Comparison of ENCODE assay signal across 25 mouse cellular contexts in genomic region chr4:55689479-55689878, GRCm38 (mm10).
A peak's percentile ranks its signal among the peaks of the same experiment; 100 is the strongest.
DNase-seq lines count a peak whose midpoint lies in the region; TF ChIP-seq lines count a peak whose summit lies in the region.
"Had no signal": no experiment of that assay in that cellular context is flagged by ENCODE, and none has a peak within 500 bp of the region (broad histone marks: within the 10 kb centered on the region; RNA-seq: fewer than 3 reads in every experiment).

No protein-coding gene starts in this region.

- no peak overlapping the region for H3K4me3 ChIP-seq in kidney, adult 2 months (ENCODE audit: insufficient read depth, low read depth, low read length)
- H3K4me3 ChIP-seq in brown adipose tissue, adult 24 weeks (ENCODE audit: insufficient read depth, low read depth, low read length) = no peak overlapping the region
- H3K4me3 ChIP-seq: hindbrain, embryonic 12.5 days; kidney, embryonic 15.5 days had no signal

- no peak for TF ChIP-seq POLR2A in kidney, adult 2 months (IDR thresholded peaks at IDR 0.05; ENCODE audit: low read depth, low read length)

- DNase-seq in adrenal gland, postnatal 10 days = peak; percentile 5
- DNase-seq in adrenal gland, postnatal 36 days = no peak
- peak; percentile 96 for DNase-seq in heart, adult 11 months
- no peak for DNase-seq in heart, postnatal 25 days (ENCODE audit: low spot score)
- DNase-seq in kidney, adult 2 months = peak; percentile 13
- DNase-seq in kidney, postnatal 10 days = no peak
- no peak for DNase-seq in embryo, embryonic 11 days
- DNase-seq: adrenal gland, adult 2 months; cerebellum, adult 11 months; cerebellum, postnatal 14 days; layer of hippocampus, postnatal 36 days; left cerebral cortex, postnatal 4 days; liver; lung, adult 2 months; lung, postnatal 14 days; midbrain, embryonic 14.5 days; right cerebral cortex, postnatal 25 days; spleen, adult 18-20 months; thymus, adult 18-20 months; thymus, postnatal 25 days had no signal

- intact Hi-C loops in heart, postnatal 25 days (cut with DNase I) = no loop called here

- no peaks in the 10 kb centered on the region for H3K4me1 ChIP-seq in kidney, adult 2 months (ENCODE audit: control insufficient read depth, insufficient read depth, low read length)
- peaks cover 5% of the 10 kb centered on the region; the same call in 1 of the 2 replicates for H3K4me1 ChIP-seq in brown adipose tissue, adult 24 weeks (ENCODE audit: control insufficient read depth, insufficient read depth, insufficient read length, low read length)
- H3K4me1 ChIP-seq: hindbrain, embryonic 12.5 days; kidney, embryonic 15.5 days had no signal

- H3K27me3 ChIP-seq in kidney, adult 2 months (replicated peaks; ENCODE audit: control insufficient read depth, insufficient read depth, low read length) = no peaks in the 10 kb centered on the region
- H3K27me3 ChIP-seq: CH12.LX; hindbrain, embryonic 12.5 days; kidney, embryonic 15.5 days had no signal

- H3K27ac ChIP-seq in kidney, adult 2 months (ENCODE audit: insufficient read depth, low read depth, low read length) = no peak overlapping the region
- H3K27ac ChIP-seq in brown adipose tissue, adult 24 weeks (replicated peaks; ENCODE audit: low read depth, low read length) = peak overlapping the region; percentile 93
- H3K27ac ChIP-seq: hindbrain, embryonic 12.5 days; kidney, embryonic 15.5 days; liver, embryonic 14.5 days had no signal

- no peak for TF ChIP-seq CTCF in kidney, adult 2 months (conservative IDR thresholded peaks at IDR 0.05; ENCODE audit: insufficient read depth, insufficient read length, low read depth, low read length)

- no peaks in the 10 kb centered on the region for H3K36me3 ChIP-seq in kidney, adult 2 months (ENCODE audit: control insufficient read depth, insufficient read depth, low read length)
- H3K36me3 ChIP-seq: hindbrain, embryonic 12.5 days; kidney, embryonic 15.5 days had no signal

- 70% methylated on average over 1 of the region's 1 CpGs for WGBS in kidney, adult 2 months

Comparison
In these comparisons a context has a peak if more than half of its experiments do, and no peak if none do; other contexts are left out.
1. DNase-seq: peak in adrenal gland, postnatal 10 days (single experiment), heart, adult 11 months (single experiment) and kidney, adult 2 months (single experiment); none in adrenal gland, postnatal 36 days (0 of 2), heart, postnatal 25 days (single experiment), kidney, postnatal 10 days (single experiment) and embryo, embryonic 11 days (single experiment).